Mouse (Mus musculus) stomach, embryonic 14.5 days (tissue): ENCODE results near the gene Micu1. TPM values are rescaled to one million over a fixed set of nuclear protein-coding genes. Genes with fewer than 3 reads are reported as not detected.

Experiments used
- ATAC-seq: fragments of 200-750 bp; cut with Nextera tagmentation; 2 replicates; pipeline ENCODE4 v1.8.0; 2017; ENCODE audit warnings: low read depth, moderate TSS enrichment; ENCODE audit not compliant: insufficient number of reproducible peaks, insufficient read depth, low FRiP score
- H3K27ac ChIP-seq: fragments of 300-500 bp; sonication (generic); 2 replicates; pipeline ENCODE4 v1.5.1; 2014; ENCODE audit warnings: mild to moderate bottlenecking, low read length, moderate library complexity, mixed read lengths
- H3K27me3 ChIP-seq: fragments of 300-500 bp; sonication (generic); 2 replicates; pipeline ENCODE4 v1.6.1; 2014; ENCODE audit warnings: low read length, control low read depth, mixed read lengths; ENCODE audit not compliant: control insufficient read depth, insufficient read depth
- H3K36me3 ChIP-seq: fragments of 300-500 bp; sonication (generic); 2 replicates; pipeline ENCODE4 v1.6.1; 2014; ENCODE audit warnings: mild to moderate bottlenecking, control low read depth, low read length, moderate library complexity, mixed read lengths; ENCODE audit not compliant: control insufficient read depth, insufficient read depth
- H3K4me1 ChIP-seq: fragments of 300-500 bp; sonication (generic); 2 replicates; pipeline ENCODE4 v1.6.1; 2014; ENCODE audit warnings: low read length, control low read depth, mixed read lengths; ENCODE audit not compliant: control insufficient read depth, insufficient read depth
- H3K4me2 ChIP-seq: fragments of 300-500 bp; sonication (generic); replicated peaks from 2 replicates; pipeline ENCODE4 v1.6.1; 2014; ENCODE audit warnings: low read depth, low read length, control low read depth
- H3K4me3 ChIP-seq: fragments of 300-500 bp; sonication (generic); 2 replicates; pipeline ENCODE4 v1.5.1; 2014; ENCODE audit warnings: low read depth, low read length, control low read depth
- H3K9ac ChIP-seq: fragments of 300-500 bp; sonication (generic); replicated peaks from 2 replicates; pipeline ENCODE4 v1.6.1; 2014; ENCODE audit warnings: low read depth, mild to moderate bottlenecking, control low read depth, low read length, moderate library complexity, mixed read lengths
- H3K9me3 ChIP-seq: fragments of 300-500 bp; sonication (generic); 2 replicates; pipeline ENCODE4 v1.6.1; 2016; ENCODE audit warnings: low read depth, low read length, control low read depth; ENCODE audit not compliant: control insufficient read depth
- WGBS: fragments of 180-500 bp; shearing (Covaris S2); extraction: QIAGEN DNeasy Blood & Tissue Kit; methylation state at CpG from one replicate; pipeline ENCODE4 v1.1.7; 2014; 5-methylcytosine and 5-hydroxymethylcytosine counted together
- polyA plus RNA-seq: library from polyadenylated mRNA; unstranded; fragments of >200 nt; fragmentation: Nextera tagmentation; extraction: Ambion mirVana; gene quantifications from 2 replicates; pipeline ENCODE4 v1.2.1, GENCODE M21; 2014

Gene Micu1
- polyA plus RNA-seq, 1 experiment from 2014 or later: 73.6 TPM

DNA sequence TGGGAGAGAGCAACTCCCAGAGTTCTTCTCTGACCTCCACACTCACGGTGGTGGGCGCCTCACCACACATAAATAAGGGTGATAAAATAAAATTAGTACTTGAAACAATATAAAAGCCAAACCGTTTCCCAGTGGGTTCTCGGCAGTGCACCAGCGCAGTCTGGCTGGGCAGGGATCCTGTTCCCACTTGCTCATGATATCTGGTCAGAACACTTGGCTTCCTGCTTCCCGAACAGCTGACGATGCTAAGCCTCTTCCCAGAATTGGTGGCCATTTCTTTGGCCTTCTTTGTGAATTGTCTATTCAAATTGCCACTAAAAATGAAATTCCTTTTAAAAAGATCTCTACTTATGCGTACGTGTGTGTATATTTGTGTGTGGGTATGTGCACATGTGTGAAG is 27.0 kb downstream of the Micu1 start:
- no peaks in the 10 kb centered on the region for H3K9me3 ChIP-seq
- H3K27ac ChIP-seq: no peak overlapping the region
- 87% methylated on average over 9 of the region's 9 CpGs for WGBS
- no peaks in the 10 kb centered on the region for H3K27me3 ChIP-seq
- H3K4me1 ChIP-seq: peaks cover 7% of the 10 kb centered on the region
- no peak overlapping the region for H3K4me2 ChIP-seq
- peaks cover 15% of the 10 kb centered on the region; the same call in 1 of the 2 replicates for H3K36me3 ChIP-seq
- ATAC-seq: no peak
- no peak overlapping the region for H3K9ac ChIP-seq
- H3K4me3 ChIP-seq: no peak overlapping the region

- H3K9me3 ChIP-seq: no peaks in the 10 kb centered on the region
- no peak overlapping the region for H3K4me2 ChIP-seq
- H3K9ac ChIP-seq: no peak overlapping the region
- no peak for ATAC-seq
- H3K4me1 ChIP-seq: peaks cover 3% of the 10 kb centered on the region
- H3K27ac ChIP-seq: no peak overlapping the region
- H3K4me3 ChIP-seq: no peak overlapping the region
- peaks cover 15% of the 10 kb centered on the region; the same call in 1 of the 2 replicates for H3K36me3 ChIP-seq
- WGBS: 80% methylated on average over 4 of the region's 4 CpGs
- H3K27me3 ChIP-seq: no peaks in the 10 kb centered on the region
These were observed 27.6 kb downstream of the Micu1 start for GRCm38 (mm10) chr10:59729842-59730241.

- 68% methylated on average over 11 of the region's 11 CpGs for WGBS
- Histone ChIP-seq H3K4me1 (no peaks in the 10 kb centered on the region), H3K4me2 (no peak overlapping the region), H3K27ac (no peak overlapping the region), H3K36me3 (peaks cover 16% of the 10 kb centered on the region; the same call in 1 of the 2 replicates), H3K27me3 (no peaks in the 10 kb centered on the region), H3K9ac (no peak overlapping the region), H3K4me3 (no peak overlapping the region), H3K9me3 (no peaks in the 10 kb centered on the region)
- ATAC-seq: no peak
These were observed 33.8 kb downstream of the Micu1 start for GRCm38 (mm10) chr10:59736027-59736598.

DNA sequence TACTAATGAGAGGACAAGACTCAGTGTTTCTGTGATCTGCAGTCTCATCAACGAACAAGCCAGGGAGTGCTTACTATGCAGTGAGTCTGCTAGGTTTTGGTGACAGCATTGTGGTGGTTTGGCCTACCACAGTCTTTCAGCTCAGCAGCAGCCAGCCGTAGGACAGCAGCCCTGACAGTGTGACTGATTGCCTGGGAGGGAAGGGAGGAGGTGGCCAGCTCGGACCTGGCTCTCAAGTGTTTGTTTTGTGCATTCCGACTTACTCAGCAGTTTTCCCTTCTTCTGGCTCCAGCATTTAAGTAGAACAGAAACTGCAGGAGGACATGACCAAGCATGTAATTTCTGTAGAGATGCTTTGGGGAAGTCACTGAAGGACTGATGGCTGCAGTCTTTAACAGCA is 39.2 kb downstream of the Micu1 start:
- 15% methylated on average over 4 of the region's 4 CpGs for WGBS
- Histone ChIP-seq H3K9ac (no peak overlapping the region), H3K27me3 (no peaks in the 10 kb centered on the region), H3K4me3 (no peak overlapping the region), H3K4me2 (no peak overlapping the region), H3K27ac (no peak overlapping the region), H3K9me3 (no peaks in the 10 kb centered on the region), H3K36me3 (peaks cover 14% of the 10 kb centered on the region; the same call in 1 of the 2 replicates), H3K4me1 (no peaks in the 10 kb centered on the region)
- no peak for ATAC-seq

DNA sequence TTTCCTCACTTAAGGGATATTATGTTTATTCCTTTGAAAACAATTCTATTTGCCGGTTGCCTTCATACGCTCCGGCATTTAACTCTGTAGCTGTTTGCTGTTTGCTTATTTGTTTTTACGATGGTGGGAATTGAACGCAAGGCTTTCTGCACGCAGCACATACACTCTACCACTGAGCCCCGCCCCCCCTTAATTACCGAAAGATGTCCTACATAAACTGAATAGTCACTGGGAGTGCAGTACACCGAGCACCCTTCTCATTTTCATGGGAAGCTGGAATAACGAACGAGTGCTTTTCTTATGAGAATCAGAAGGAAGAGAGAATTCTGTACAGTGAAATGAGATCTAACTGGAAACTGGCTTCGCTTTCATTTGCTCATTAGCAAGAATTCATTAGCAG is 41.1 kb downstream of the Micu1 start:
- WGBS: 95% methylated on average over 12 of the region's 12 CpGs
- no peak for ATAC-seq

DNA sequence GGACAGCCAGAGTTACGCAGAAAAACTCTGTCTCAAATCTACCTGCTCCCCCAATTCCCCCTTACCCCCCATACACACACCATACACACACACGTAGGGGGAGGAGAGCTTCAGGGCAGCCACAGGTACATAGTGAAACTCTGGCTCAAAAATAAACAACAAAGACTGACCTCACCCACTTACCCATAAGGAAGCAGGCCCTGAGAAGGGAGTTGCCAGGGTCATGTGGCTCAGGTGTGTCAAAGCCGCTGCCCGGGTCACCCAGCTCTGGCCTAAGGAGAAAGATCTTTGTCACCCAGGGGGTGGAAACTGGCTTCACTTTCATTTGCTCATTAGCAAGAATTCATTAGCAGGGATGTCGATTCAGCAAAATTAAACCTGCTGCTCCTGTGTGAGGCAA is 41.7 kb downstream of the Micu1 start:
- no peak for ATAC-seq
- Histone ChIP-seq H3K4me3 (no peak overlapping the region), H3K4me1 (no peaks in the 10 kb centered on the region), H3K4me2 (no peak overlapping the region), H3K36me3 (peaks cover 14% of the 10 kb centered on the region; the same call in 1 of the 2 replicates), H3K27me3 (no peaks in the 10 kb centered on the region), H3K9me3 (no peaks in the 10 kb centered on the region), H3K27ac (no peak overlapping the region), H3K9ac (no peak overlapping the region)
- WGBS: 86% methylated on average over 5 of the region's 5 CpGs

More for the DNA sequence above, 41.1 kb downstream of the Micu1 start:
- no peaks in the 10 kb centered on the region for H3K27me3 ChIP-seq
- H3K4me1 ChIP-seq: no peaks in the 10 kb centered on the region
- no peak overlapping the region for H3K9ac ChIP-seq
- no peak overlapping the region for H3K4me2 ChIP-seq
- H3K36me3 ChIP-seq: peaks cover 14% of the 10 kb centered on the region; the same call in 1 of the 2 replicates
- no peak overlapping the region for H3K4me3 ChIP-seq
- H3K27ac ChIP-seq: no peak overlapping the region
- no peaks in the 10 kb centered on the region for H3K9me3 ChIP-seq

GRCm38 (mm10) chr10:59747334-59747733 is 45.1 kb downstream of the Micu1 start:
- Histone ChIP-seq H3K4me2 (no peak overlapping the region), H3K36me3 (peaks cover 7% of the 10 kb centered on the region; the same call in 1 of the 2 replicates), H3K4me3 (no peak overlapping the region), H3K4me1 (no peaks in the 10 kb centered on the region), H3K27me3 (no peaks in the 10 kb centered on the region), H3K9me3 (no peaks in the 10 kb centered on the region), H3K9ac (no peak overlapping the region), H3K27ac (no peak overlapping the region)
- ATAC-seq: no peak
- WGBS: 72% methylated on average over 7 of the region's 7 CpGs

GRCm38 (mm10) chr10:59748699-59749200 is 46.5 kb downstream of the Micu1 start:
- H3K4me3 ChIP-seq: no peak overlapping the region

More at GRCm38 (mm10) chr10:59748699-59749200, 46.5 kb downstream of the Micu1 start:
- no peaks in the 10 kb centered on the region for H3K4me1 ChIP-seq
- H3K9ac ChIP-seq: no peak overlapping the region
- no peak overlapping the region for H3K4me2 ChIP-seq
- 0 out of 2 replicates have a peak, but pooled peaks cover 9% of the 10 kb centered on the region for H3K36me3 ChIP-seq
- H3K27ac ChIP-seq: no peak overlapping the region
- no peak for ATAC-seq
- WGBS: 57% methylated on average over 2 of the region's 2 CpGs
- H3K27me3 ChIP-seq: no peaks in the 10 kb centered on the region
- no peaks in the 10 kb centered on the region for H3K9me3 ChIP-seq
